Mouse (Mus musculus) C2C12 (cell line): ENCODE data around the gene Il1rl1. TPM values are rescaled to one million over a fixed set of nuclear protein-coding genes. Genes with fewer than 3 reads are reported as not detected.
A peak's percentile ranks its signal among the peaks of the same experiment; 100 is the strongest.

ENCODE experiments used
- H3K27me3 ChIP-seq: one replicate; pipeline ENCODE4 v1.6.1; 2011; ENCODE audit not compliant: control insufficient read depth, insufficient read depth, insufficient read length
- H3K36me3 ChIP-seq: one replicate; pipeline ENCODE4 v1.6.1; 2011; ENCODE audit not compliant: control insufficient read depth, insufficient read depth
- H3K4me3 ChIP-seq: one replicate; pipeline ENCODE4 v1.5.1; 2011; ENCODE audit warnings: mild to moderate bottlenecking, control low read depth; ENCODE audit not compliant: poor library complexity, insufficient read depth, severe bottlenecking
- H3K79me2 ChIP-seq: one replicate; pipeline ENCODE4 v1.6.1; 2011; ENCODE audit not compliant: control insufficient read depth, insufficient read depth
- H3K79me3 ChIP-seq: one replicate; pipeline ENCODE4 v1.6.1; 2011; ENCODE audit warnings: low read depth, control low read depth
- H3ac ChIP-seq: one replicate; pipeline ENCODE3; 2011; ENCODE audit warnings: low read depth; ENCODE audit not compliant: control insufficient read depth, insufficient read length
- CEBPB ChIP-seq: IDR thresholded peaks from one replicate; pipeline ENCODE4 v1.6.1; 2011; ENCODE audit warnings: low read depth, mild to moderate bottlenecking, control low read depth, moderate library complexity
- CTCF ChIP-seq: IDR thresholded peaks from one replicate; pipeline ENCODE4 v1.5.1; 2011; ENCODE audit not compliant: control insufficient read depth, insufficient read depth, insufficient read length
- FOSL1 ChIP-seq: IDR thresholded peaks from one replicate; pipeline ENCODE4 v1.8.0; 2011; ENCODE audit warnings: mild to moderate bottlenecking, low read length; ENCODE audit not compliant: poor library complexity, insufficient read depth, severe bottlenecking
- MAX ChIP-seq: IDR thresholded peaks from one replicate; pipeline ENCODE4 v1.6.1; 2011; ENCODE audit warnings: mild to moderate bottlenecking, control low read depth
- MYOD1 ChIP-seq: IDR thresholded peaks from one replicate; pipeline ENCODE4 v1.6.1; 2011; ENCODE audit warnings: low read depth; ENCODE audit not compliant: control insufficient read depth, insufficient read length
- MYOG ChIP-seq: IDR thresholded peaks from one replicate; pipeline ENCODE4 v1.6.1; 2011; ENCODE audit not compliant: control insufficient read depth, insufficient read length; ENCODE audit errors: extremely low read depth
- USF1 ChIP-seq: IDR thresholded peaks from one replicate; pipeline ENCODE4 v1.6.1; 2011; ENCODE audit warnings: low read depth, mild to moderate bottlenecking, control low read depth, moderate library complexity
- polyA plus RNA-seq: library from polyadenylated mRNA; unstranded; fragments of >200 nt; fragmentation: generic; extraction: Trizol; gene quantifications from one replicate; pipeline ENCODE4 v1.2.1, GENCODE M21; 2012; ENCODE audit warnings: missing spikeins

Il1rl1 gene
- polyA plus RNA-seq, 1 experiment: 0.13 TPM

GRCm38 (mm10) chr1:40392535-40392934 lies 36.8 kb upstream of the Il1rl1 start:
- H3K79me2 ChIP-seq: no peaks in the 10 kb centered on the region
- no peak overlapping the region for H3K4me3 ChIP-seq
- H3K27me3 ChIP-seq: no peaks in the 10 kb centered on the region
- TF ChIP-seq USF1 (no peak), MAX (no peak), CEBPB (no peak), CTCF (no peak)
- no peaks in the 10 kb centered on the region for H3K79me3 ChIP-seq
- no peak overlapping the region for H3ac ChIP-seq
- no peaks in the 10 kb centered on the region for H3K36me3 ChIP-seq

- no peak overlapping the region for H3K4me3 ChIP-seq
- no peaks in the 10 kb centered on the region for H3K36me3 ChIP-seq
- no peaks in the 10 kb centered on the region for H3K79me3 ChIP-seq
- TF ChIP-seq MAX: peak; percentile 78
- TF ChIP-seq CEBPB: peak; percentile 18
- no peak for TF ChIP-seq USF1
- peak; percentile 97 for TF ChIP-seq FOSL1
- H3K79me2 ChIP-seq: no peaks in the 10 kb centered on the region
- H3K27me3 ChIP-seq: no peaks in the 10 kb centered on the region
- no peak overlapping the region for H3ac ChIP-seq
Observed at GRCm38 (mm10) chr1:40393214-40393613, 36.2 kb upstream of the Il1rl1 start.

DNA sequence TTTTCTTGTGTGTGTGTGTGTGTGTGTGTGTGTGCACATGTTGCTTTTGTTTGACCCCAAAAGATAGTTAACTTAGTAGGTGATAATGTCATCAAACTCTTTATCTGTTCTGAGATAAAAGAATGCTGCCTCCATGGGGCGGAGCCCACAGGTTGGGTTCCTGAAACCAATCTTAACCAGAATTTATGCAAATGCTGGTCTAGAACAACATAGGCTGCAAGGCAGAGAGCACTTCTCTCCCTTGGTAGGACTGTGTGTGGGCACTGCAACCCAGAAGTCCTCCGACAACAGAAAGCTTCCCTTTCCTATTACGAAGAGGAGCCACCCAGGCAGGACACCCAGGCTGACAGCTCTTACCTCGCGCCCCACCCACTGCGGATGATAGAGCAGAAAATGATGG lies 29.7 kb upstream of the Il1rl1 start:
- no peak overlapping the region for H3K4me3 ChIP-seq
- no peaks in the 10 kb centered on the region for H3K79me3 ChIP-seq
- TF ChIP-seq MAX (no peak), CTCF (no peak), CEBPB (no peak), FOSL1 (no peak), MYOG (no peak), MYOD1 (no peak), USF1 (no peak)
- H3ac ChIP-seq: no peak overlapping the region
- H3K79me2 ChIP-seq: no peaks in the 10 kb centered on the region
- no peaks in the 10 kb centered on the region for H3K27me3 ChIP-seq
- no peaks in the 10 kb centered on the region for H3K36me3 ChIP-seq

GRCm38 (mm10) chr1:40404682-40405081 lies 24.7 kb upstream of the Il1rl1 start:
- TF ChIP-seq USF1: no peak
- TF ChIP-seq MYOD1: no peak
- no peak for TF ChIP-seq MYOG
- TF ChIP-seq MAX: no peak
- no peak for TF ChIP-seq CEBPB
- no peak for TF ChIP-seq FOSL1
- no peak for TF ChIP-seq CTCF
- Histone ChIP-seq H3ac (no peak overlapping the region), H3K4me3 (no peak overlapping the region), H3K36me3 (no peaks in the 10 kb centered on the region), H3K27me3 (no peaks in the 10 kb centered on the region), H3K79me2 (no peaks in the 10 kb centered on the region), H3K79me3 (no peaks in the 10 kb centered on the region)

DNA sequence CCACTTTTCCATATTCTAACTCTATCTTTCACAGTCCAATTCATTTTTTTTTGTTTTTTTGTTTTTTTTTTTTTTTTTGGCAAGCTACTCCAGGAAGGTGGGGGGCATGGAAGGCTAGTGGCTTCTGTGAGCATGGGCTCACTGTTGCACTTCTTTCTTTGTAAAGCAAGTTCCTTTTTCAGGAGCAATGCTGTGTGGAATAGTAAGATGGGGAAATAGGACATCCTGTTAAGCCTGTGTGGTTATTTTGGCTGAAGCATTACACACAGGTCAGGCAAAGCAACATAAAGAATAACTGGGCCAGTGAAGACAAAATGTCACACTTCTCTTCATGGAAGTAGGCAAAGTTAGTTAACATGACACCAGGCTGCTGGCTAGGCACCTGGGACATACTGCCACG lies 19.5 kb upstream of the Il1rl1 start:
- TF ChIP-seq MYOD1 (no peak), MAX (no peak), MYOG (no peak), CEBPB (no peak), USF1 (no peak), FOSL1 (no peak), CTCF (no peak)
- H3ac ChIP-seq: no peak overlapping the region
- no peaks in the 10 kb centered on the region for H3K79me3 ChIP-seq
- H3K36me3 ChIP-seq: no peaks in the 10 kb centered on the region
- H3K27me3 ChIP-seq: no peaks in the 10 kb centered on the region
- H3K79me2 ChIP-seq: no peaks in the 10 kb centered on the region
- no peak overlapping the region for H3K4me3 ChIP-seq

DNA sequence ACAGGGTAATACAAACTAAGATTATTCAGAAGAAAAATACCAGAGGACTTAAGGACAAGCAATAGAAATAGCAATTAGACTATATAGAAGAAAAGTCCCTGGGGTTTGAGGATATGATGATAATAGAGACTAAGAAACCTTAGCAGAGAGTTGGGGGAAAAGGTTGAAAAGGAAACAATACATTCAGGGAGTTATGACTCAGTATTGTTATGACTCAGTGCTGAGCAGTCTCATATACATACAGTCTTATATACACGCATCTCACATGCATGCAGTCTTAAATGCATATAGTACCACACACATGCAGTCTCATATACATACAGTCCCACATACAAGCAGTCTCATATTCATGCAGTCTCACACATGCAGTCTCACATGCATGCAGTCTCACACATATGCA lies 16.3 kb upstream of the Il1rl1 start:
- H3K27me3 ChIP-seq: no peaks in the 10 kb centered on the region
- no peak overlapping the region for H3K4me3 ChIP-seq
- H3K79me2 ChIP-seq: no peaks in the 10 kb centered on the region
- H3ac ChIP-seq: no peak overlapping the region
- TF ChIP-seq MYOG: no peak
- no peak for TF ChIP-seq MAX
- no peak for TF ChIP-seq FOSL1
- no peak for TF ChIP-seq USF1
- TF ChIP-seq CEBPB: no peak
- no peak for TF ChIP-seq MYOD1
- no peak for TF ChIP-seq CTCF
- H3K79me3 ChIP-seq: no peaks in the 10 kb centered on the region
- H3K36me3 ChIP-seq: no peaks in the 10 kb centered on the region

DNA sequence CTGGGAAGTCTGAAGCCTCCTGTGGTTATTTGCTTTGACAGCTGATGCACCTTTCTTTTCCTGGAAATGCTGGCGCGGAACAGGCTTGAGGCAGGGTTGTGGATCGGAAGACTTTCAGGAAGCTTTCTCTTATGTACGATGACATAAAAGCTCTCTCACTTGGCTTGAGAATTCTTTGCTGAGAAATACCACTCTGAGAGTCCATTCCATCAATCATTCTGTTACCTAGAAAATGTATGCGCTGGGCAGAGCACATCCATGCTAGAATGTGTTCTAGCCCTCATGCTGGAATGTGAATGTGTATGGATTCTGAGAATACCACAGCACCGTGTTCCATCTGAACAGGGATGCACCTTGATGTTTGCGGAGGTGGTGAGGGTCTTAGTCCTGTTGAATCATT lies 15.1 kb upstream of the Il1rl1 start:
- H3ac ChIP-seq: no peak overlapping the region
- no peak overlapping the region for H3K4me3 ChIP-seq
- H3K36me3 ChIP-seq: no peaks in the 10 kb centered on the region
- H3K27me3 ChIP-seq: no peaks in the 10 kb centered on the region
- H3K79me3 ChIP-seq: no peaks in the 10 kb centered on the region
- TF ChIP-seq CEBPB: no peak
- TF ChIP-seq CTCF: no peak
- no peak for TF ChIP-seq FOSL1
- no peak for TF ChIP-seq MYOG
- TF ChIP-seq MAX: no peak
- TF ChIP-seq MYOD1: no peak
- no peak for TF ChIP-seq USF1
- no peaks in the 10 kb centered on the region for H3K79me2 ChIP-seq
